Mouse (Mus musculus): ENCODE data around the gene Dnm3. TPM values are rescaled to one million over a fixed set of nuclear protein-coding genes. Genes with fewer than 3 reads are reported as not detected.

Dnm3 gene
- total and polyA plus RNA-seq, 2 experiments from 2014 or later = 56.3 to 64.7 TPM

- Histone ChIP-seq H3K4me2 (ENCODE audit: low read depth, low read length) (no peak overlapping the region), H3K4me1 (ENCODE audit: insufficient read depth, low read length) (peaks cover 13% of the 10 kb centered on the region), H3K27me3 (ENCODE audit: insufficient read depth, low read length) (no peaks in the 10 kb centered on the region), H3K27ac (0 out of 2 replicates have a peak overlapping the region, but pooled peaks have one; percentile 1), H3K4me3 (ENCODE audit: low read length) (no peak overlapping the region), H3K9me3 (ENCODE audit: low read length) (no peaks in the 10 kb centered on the region), H3K36me3 (ENCODE audit: insufficient read depth, low read length) (no peaks in the 10 kb centered on the region), H3K9ac (replicated peaks; ENCODE audit: low read length) (no peak overlapping the region)
- no peak for DNase-seq (ENCODE audit: low spot score)
- no peak for TF ChIP-seq CTCF (IDR thresholded peaks at IDR 0.05; ENCODE audit: low read depth)
- 49% methylated on average over 3 of the region's 3 CpGs for WGBS
- ATAC-seq = no peak
Measured at GRCm38 (mm10) chr1:162183438-162183837, 294.4 kb downstream of the Dnm3 start.

- peaks cover 13% of the 10 kb centered on the region for H3K4me1 ChIP-seq (ENCODE audit: insufficient read depth, low read length)
- H3K27me3 ChIP-seq (ENCODE audit: insufficient read depth, low read length) = no peaks in the 10 kb centered on the region
- DNase-seq (ENCODE audit: low spot score) (no peak), ATAC-seq (no peak)
- no peak for TF ChIP-seq CTCF (IDR thresholded peaks at IDR 0.05; ENCODE audit: low read depth)
- H3K4me3 ChIP-seq (ENCODE audit: low read length) = no peak overlapping the region
- H3K9me3 ChIP-seq (ENCODE audit: low read length) = no peaks in the 10 kb centered on the region
- no peak overlapping the region for H3K4me2 ChIP-seq (ENCODE audit: low read depth, low read length)
- no peak overlapping the region for H3K27ac ChIP-seq
- no peaks in the 10 kb centered on the region for H3K36me3 ChIP-seq (ENCODE audit: insufficient read depth, low read length)
- H3K9ac ChIP-seq (replicated peaks; ENCODE audit: low read length) = no peak overlapping the region
- 64% methylated on average over 7 of the region's 7 CpGs for WGBS
Measured at GRCm38 (mm10) chr1:162181187-162181975, 296.5 kb downstream of the Dnm3 start.

GRCm38 (mm10) chr1:162180451-162180850 is 297.4 kb downstream of the Dnm3 start:
- no peak for TF ChIP-seq CTCF (IDR thresholded peaks at IDR 0.05; ENCODE audit: low read depth)
- Histone ChIP-seq H3K27me3 (ENCODE audit: insufficient read depth, low read length) (no peaks in the 10 kb centered on the region), H3K4me2 (ENCODE audit: low read depth, low read length) (no peak overlapping the region), H3K27ac (no peak overlapping the region), H3K36me3 (ENCODE audit: insufficient read depth, low read length) (no peaks in the 10 kb centered on the region), H3K4me1 (ENCODE audit: insufficient read depth, low read length) (peaks cover 7% of the 10 kb centered on the region; the same call in 1 of the 2 replicates), H3K4me3 (ENCODE audit: low read length) (no peak overlapping the region), H3K9ac (replicated peaks; ENCODE audit: low read length) (no peak overlapping the region), H3K9me3 (ENCODE audit: low read length) (no peaks in the 10 kb centered on the region)
- 65% methylated on average over 7 of the region's 7 CpGs for WGBS
- DNase-seq (ENCODE audit: low spot score) (no peak), ATAC-seq (no peak)

GRCm38 (mm10) chr1:162179401-162179800 is 298.4 kb downstream of the Dnm3 start:
- Histone ChIP-seq H3K27ac (no peak overlapping the region), H3K36me3 (ENCODE audit: insufficient read depth, low read length) (no peaks in the 10 kb centered on the region), H3K9me3 (ENCODE audit: low read length) (no peaks in the 10 kb centered on the region), H3K4me1 (ENCODE audit: insufficient read depth, low read length) (peaks cover 7% of the 10 kb centered on the region; the same call in 1 of the 2 replicates), H3K4me3 (ENCODE audit: low read length) (no peak overlapping the region), H3K27me3 (ENCODE audit: insufficient read depth, low read length) (no peaks in the 10 kb centered on the region), H3K9ac (replicated peaks; ENCODE audit: low read length) (no peak overlapping the region), H3K4me2 (ENCODE audit: low read depth, low read length) (no peak overlapping the region)
- ATAC-seq = no peak
- TF ChIP-seq CTCF (IDR thresholded peaks at IDR 0.05; ENCODE audit: low read depth) = no peak
- 90% methylated on average over 4 of the region's 4 CpGs for WGBS
- DNase-seq (ENCODE audit: low spot score) = no peak

- no peak for TF ChIP-seq CTCF (IDR thresholded peaks at IDR 0.05; ENCODE audit: low read depth)
- Histone ChIP-seq H3K36me3 (ENCODE audit: insufficient read depth, low read length) (no peaks in the 10 kb centered on the region), H3K9ac (replicated peaks; ENCODE audit: low read length) (no peak overlapping the region), H3K9me3 (ENCODE audit: low read length) (no peaks in the 10 kb centered on the region), H3K4me1 (ENCODE audit: insufficient read depth, low read length) (no peaks in the 10 kb centered on the region), H3K27me3 (ENCODE audit: insufficient read depth, low read length) (no peaks in the 10 kb centered on the region), H3K4me3 (ENCODE audit: low read length) (no peak overlapping the region), H3K27ac (no peak overlapping the region), H3K4me2 (ENCODE audit: low read depth, low read length) (no peak overlapping the region)
- DNase-seq (ENCODE audit: low spot score) = no peak
- WGBS = 69% methylated on average over 6 of the region's 6 CpGs
- no peak for ATAC-seq
Measured at GRCm38 (mm10) chr1:162172806-162173205, 305.0 kb downstream of the Dnm3 start.

- no peak for ATAC-seq
- DNase-seq (ENCODE audit: low spot score) = no peak
- WGBS = 86% methylated on average over 7 of the region's 7 CpGs
- no peak for TF ChIP-seq CTCF (IDR thresholded peaks at IDR 0.05; ENCODE audit: low read depth)
- no peaks in the 10 kb centered on the region for H3K36me3 ChIP-seq (ENCODE audit: insufficient read depth, low read length)
- no peaks in the 10 kb centered on the region for H3K27me3 ChIP-seq (ENCODE audit: insufficient read depth, low read length)
- no peaks in the 10 kb centered on the region for H3K4me1 ChIP-seq (ENCODE audit: insufficient read depth, low read length)
- no peak overlapping the region for H3K27ac ChIP-seq
- no peak overlapping the region for H3K9ac ChIP-seq (replicated peaks; ENCODE audit: low read length)
- H3K4me3 ChIP-seq (ENCODE audit: low read length) = no peak overlapping the region
- no peaks in the 10 kb centered on the region for H3K9me3 ChIP-seq (ENCODE audit: low read length)
- H3K4me2 ChIP-seq (ENCODE audit: low read depth, low read length) = no peak overlapping the region
Measured at GRCm38 (mm10) chr1:162163687-162164484, 313.9 kb downstream of the Dnm3 start.
